Mouse (Mus musculus) kidney, postnatal 14 days (tissue): ENCODE data around the gene Ndn.

Experiments
- DNase-seq: peaks from one replicate; pipeline ENCODE4 v3.0.0; 2022; ENCODE audit warnings: mixed read lengths

Ndn gene

DNA sequence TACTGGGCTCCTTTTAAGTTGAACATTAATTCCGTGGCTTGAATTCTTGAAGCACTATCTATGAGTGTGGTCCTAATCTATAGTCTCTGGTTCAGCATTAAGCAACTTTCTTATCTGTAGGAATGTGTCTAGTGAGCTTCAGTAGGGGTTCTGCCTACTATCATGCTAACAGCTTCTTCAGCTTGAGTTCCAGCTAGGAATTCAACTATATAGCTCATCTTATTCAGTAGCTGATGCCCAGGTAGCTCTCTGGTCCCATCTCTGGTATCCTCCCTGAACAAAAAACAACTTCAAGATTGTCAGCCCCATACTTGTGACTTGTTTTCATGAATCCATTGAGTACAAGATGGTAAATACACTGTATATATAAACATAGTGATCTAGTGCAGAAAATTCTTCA lies at the start of gene Ndn:
Gene Ndn (plus strand): TSS at position 301 of the 400 bp plus-strand sequence.
- DNase-seq, result no peak

DNA sequence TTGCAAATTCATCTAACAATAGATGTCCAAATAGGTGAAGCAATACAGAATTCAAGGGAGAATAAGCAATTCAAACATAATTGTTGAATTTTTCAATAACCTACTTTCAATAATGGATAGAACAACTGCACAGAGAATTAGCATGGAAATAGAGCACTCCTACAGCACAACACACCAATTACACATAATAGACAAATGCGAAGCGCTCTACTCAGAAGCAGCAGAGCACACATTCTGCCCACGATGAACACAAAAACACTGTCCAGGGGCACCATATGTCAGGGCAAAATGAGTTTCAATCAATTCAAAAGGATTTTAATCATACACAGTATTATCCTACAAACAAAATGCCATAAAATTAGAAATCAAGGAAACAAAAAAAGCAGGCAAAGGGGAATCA lies 43.9 kb upstream of the Ndn start:
- DNase-seq, result no peak

DNA sequence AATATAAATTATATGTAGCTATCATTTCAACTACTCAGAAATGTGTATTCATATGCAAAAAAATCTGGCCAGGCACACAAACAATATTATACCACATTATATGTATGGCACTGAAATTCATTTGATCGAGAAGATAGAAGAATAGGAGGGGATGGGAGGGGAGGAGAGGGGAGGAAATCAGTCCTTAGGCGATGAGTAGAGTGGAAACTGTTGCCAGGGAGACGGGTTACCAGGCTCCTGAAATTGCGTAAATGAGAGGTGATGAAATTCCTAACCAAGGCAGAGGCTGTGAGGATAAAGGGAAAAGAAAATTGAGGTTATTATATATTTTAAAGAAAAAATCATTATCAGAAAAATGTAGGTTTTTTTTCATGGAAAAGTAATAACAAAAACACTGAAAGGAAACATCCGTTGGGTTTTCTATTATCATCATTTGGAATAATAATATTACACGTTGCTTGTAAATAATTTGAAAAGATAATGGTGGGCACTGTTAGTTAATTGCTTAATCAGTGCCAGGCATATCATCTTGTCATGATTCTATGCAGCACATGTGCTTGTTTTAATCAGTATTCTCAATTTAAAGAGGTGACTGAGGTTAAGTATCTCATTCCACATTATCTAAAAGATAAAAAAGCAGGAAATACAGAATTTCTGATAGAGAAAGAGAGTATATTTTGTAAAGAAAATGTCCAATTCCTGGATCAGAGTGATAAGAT lies 39.3 kb upstream of the Ndn start:
- DNase-seq, result no peak

DNA sequence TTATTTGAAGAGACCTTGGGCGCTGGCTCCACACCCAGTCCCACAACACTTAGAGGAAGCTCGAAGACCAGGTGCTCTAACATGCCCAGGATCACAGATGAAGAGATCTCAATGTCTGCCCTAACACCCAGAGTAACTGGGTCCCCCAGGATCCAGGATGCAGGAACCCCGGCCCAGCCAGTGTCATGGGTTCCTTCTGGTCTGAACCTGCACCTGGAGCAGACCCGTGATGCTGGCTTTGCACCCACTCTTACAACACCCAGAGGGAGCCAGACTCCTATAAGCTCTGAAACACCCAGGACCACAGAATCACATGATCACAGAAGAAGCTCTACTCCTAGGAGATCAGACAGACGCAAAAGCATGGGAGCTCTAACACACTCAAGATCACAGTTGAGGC lies 29.6 kb upstream of the Ndn start:
- no peak for DNase-seq

DNA sequence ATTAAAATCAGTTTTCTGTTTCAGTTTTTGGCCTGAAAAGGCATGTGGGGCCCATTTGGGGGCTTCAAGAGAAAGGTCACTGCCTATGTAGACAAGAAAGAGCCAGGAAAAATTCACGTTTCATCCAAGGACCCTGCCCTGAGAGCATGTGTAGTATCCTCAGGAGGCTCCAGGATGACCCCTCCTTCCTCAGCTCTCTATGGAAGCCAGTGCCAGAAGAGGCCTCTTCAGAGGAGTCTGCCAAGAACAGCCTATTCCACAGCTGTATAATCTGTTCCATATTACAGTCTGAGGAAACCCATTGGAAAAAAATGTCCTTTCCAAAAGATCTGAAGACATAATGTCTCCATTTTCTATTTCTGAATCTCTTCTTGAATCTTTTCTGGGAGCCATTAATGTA lies 958 bp upstream of the Ndn start:
- no peak for DNase-seq

DNA sequence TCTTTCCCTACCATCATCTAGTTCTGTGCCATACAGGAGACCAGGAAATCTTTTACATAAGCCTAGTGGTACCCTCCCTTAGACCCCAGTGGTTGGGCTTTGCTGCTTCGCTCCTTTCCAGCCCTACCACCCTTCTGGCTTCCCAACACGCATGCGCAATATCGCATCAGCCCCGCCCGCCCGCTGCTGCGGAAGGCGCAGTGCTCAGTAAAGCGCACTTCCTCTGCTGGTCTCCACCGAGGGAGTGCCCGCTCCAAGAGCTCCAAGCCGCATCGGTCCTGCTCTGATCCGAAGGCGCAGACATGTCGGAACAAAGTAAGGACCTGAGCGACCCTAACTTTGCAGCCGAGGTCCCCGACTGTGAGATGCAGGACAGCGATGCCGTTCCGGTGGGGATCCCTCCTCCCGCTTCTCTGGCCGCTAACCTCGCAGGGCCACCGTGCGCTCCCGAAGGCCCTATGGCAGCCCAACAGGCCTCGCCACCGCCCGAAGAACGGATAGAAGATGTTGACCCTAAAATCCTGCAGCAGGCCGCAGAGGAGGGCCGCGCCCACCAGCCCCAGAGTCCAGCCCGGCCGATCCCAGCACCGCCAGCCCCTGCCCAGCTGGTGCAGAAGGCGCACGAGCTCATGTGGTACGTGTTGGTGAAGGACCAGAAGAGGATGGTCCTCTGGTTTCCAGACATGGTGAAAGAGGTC lies 1.9 kb downstream of the Ndn start:
- DNase-seq, result peak; percentile 68

DNA sequence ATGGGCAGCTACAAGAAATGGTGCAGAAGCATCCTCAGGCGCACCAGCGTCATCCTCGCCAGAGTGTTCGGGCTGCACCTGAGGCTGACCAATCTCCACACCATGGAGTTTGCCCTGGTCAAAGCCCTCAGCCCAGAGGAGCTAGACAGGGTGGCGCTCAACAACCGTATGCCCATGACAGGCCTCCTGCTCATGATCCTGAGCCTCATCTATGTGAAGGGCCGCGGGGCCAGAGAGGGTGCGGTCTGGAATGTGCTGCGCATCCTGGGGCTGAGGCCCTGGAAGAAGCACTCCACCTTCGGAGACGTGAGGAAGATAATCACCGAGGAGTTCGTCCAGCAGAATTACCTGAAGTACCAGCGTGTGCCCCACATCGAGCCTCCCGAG lies 2.4 kb downstream of the Ndn start:
- peak; percentile 2 for DNase-seq

DNA sequence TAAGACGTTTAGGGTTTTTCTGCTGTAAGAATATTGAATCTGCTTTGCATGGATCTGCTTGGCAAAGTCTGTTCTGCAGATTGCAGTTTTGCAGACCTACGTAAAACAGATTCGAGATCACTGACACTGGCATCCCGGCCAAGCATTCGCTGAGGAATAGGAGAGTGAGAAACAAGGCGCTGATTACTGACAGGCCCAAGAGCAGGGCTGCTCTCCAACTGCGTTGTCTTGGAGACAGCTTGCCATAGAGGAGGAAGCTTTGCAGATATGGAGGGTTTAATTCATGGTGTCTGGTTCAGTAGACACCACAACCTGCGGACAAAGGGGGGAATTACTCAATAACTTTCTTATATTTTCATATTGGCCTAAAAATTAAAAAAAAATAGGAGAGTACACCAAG lies 4.9 kb downstream of the Ndn start:
- DNase-seq, result no peak

DNA sequence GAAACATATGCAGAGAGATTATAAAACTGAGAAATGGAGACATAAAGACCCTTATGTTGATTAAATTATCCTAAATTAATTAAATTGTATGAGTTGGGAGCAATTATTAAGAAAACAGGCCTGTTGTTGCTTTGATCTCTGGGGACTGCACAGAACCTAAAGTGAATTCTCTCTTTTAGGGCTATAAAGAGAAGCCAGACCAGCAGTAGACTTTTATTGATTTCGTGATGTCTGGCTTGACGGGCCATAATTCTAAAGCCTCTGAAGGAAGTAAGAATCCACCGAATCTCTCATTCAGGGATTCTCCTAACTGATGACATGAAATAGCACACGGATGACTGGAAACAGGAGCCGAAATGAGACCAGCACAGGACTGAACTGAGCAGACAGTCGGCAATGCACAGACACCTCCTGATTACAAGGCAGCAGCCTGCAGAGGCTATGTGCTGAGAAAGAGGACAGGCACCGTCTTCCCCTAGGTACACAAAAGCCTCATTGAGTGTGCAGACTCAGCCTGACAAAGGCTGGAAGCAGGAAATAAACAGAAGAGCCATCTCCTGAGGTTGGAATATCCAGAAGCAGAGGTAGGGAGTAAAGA lies 18.8 kb downstream of the Ndn start:
- no peak for DNase-seq

DNA sequence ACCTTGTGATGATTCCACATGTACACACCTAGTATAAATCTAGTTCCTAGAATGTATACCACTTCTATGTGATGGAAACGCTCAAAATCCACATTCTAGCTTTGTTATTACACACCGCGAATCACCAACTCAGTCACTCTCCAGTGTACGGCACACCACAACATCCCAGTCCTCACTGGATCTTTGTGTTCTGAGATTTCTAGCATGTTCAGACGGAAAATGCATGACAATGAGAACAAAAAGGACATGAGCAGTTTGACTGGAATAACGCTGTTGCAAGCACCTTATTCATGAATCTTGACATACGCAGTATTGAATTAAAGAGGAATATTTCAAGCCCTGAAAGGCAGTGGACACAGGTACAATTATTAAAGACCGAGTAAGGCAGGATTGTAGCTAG lies 20.4 kb downstream of the Ndn start:
- DNase-seq, result no peak

DNA sequence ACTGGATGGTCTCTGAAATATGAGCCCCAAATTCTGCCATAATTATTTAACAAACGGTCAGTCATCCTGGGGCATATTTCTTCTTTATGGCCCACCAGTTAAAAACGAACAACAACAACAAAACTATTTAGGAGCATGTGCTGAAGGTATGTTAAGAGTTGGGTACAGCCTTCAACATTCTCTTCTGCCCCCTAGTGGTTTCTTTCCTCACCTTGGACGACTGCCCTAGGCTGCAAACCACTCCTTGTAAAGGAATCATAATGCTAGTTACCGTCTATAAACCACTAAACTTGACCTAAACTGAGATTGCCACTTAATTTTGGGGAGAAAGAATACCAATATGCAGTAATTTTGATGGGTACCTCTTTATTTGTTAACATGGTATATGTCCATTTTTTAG lies 29.3 kb downstream of the Ndn start:
- DNase-seq, result no peak

DNA sequence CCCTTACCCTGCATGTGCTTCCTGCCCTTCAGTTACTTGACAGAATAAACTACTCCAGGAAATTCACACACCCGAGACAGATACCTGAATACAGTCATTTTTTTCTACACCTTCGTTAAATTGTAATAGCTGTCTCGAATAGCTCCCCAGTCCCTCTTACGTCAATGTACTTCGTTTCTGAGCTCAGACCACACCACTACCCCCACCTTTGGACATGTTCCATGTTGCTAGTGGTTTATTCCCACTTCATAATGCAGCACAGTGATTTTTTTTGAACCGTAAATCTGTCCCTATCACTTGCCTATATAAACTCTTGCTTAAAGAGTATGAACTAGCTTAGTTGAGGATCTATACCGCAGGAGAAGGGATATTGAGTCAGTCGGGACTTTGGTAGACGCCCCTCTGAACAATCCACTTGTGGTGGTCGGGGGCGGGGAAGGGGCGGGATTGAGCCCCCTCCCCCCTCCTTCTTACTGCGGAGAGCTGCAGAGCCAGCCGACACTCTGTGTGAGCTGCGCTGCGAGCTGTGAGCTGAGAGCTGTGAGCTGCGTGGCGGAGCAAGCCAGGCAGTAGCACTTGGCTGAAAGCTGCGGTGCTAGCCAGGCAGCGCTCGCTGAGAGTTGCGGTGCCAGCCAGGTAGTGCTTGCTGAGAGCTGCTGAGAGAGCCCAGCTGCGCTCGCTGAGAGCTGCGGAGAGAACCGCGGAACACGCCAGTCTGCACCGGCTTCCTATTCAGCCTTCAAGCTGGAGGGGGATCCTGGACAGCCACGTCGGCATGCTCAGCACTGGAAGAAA lies 30.3 kb downstream of the Ndn start, which contains the start of gene Magel2:
Gene Magel2 (plus strand): TSS at position 501 of the 795 bp plus-strand sequence.
- DNase-seq, result no peak

DNA sequence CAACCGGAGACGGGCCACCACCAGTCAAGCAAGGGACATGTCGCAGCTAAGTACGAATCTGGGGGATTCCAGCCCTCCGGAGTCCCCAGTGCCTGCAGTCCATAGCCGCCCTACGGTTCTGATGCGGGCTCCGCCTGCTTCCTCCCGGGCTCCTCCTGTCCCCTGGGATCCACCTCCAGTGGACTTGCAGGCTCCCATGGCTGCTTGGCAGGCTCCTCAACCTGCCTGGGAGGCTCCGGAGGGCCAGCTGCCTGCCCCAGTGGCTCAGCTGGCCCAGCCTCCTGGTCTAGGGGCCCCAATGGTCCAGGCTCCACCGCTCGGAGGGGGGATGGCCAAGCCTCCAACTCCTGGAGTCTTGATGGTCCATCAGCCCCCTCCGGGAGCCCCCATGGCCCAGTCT lies 30.9 kb downstream of the Ndn start:
- no peak for DNase-seq

DNA sequence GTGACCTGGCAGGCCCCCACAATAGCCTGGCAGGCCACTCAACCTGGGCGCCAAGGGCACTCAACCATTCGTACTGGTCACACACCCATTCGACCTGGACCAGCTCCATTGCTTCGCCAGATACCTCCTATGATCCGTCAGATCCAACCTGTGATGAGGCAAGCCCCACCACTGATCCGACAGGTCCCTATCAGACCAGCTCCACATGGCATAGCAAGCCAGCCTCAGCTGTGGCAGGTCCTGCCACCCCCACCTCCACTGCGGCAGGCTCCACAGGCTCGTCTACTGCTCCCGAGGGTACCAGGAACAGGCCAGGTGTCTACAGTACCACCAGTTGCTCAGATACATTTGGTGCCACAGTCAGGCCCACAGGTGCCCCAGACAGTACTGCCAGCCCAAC lies 32.2 kb downstream of the Ndn start:
- no peak for DNase-seq

DNA sequence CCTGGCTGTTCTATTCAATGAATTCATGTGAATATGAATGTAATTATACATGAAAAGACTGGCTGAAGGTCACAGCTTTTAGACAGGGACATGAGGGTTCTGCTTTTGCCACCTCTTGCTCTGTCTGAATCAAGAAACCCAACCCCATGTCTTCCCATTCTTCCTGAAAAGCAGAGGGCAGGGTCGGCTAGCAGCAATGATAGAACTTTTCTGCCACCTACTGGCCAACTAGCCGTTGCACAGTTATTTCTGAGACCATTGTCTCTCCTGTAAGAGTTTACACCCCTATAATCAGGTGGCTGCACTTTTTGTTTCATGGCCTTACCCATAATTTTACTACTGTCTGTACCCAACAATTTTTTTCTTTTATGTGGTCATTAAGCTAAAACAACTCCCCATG lies 36.0 kb downstream of the Ndn start:
- peak; percentile 25 for DNase-seq

DNA sequence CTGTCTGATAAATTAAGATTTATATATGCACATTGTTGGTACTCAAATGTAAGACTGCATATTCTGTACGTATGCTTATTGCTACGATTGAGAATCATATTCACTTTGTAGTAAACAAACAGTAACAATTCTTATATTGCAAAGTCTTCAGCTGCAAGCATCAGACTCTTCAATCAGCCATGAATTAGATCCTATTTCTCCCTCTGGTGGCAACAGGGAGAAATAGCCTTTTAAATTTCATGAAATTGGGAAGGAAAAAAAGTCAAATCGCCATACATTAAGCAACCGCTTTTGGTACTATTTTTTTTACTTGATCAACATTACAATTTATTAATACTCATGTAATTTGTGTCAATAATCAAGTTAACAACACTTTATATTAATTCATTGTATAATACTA lies 41.9 kb downstream of the Ndn start:
- DNase-seq, result no peak

DNA sequence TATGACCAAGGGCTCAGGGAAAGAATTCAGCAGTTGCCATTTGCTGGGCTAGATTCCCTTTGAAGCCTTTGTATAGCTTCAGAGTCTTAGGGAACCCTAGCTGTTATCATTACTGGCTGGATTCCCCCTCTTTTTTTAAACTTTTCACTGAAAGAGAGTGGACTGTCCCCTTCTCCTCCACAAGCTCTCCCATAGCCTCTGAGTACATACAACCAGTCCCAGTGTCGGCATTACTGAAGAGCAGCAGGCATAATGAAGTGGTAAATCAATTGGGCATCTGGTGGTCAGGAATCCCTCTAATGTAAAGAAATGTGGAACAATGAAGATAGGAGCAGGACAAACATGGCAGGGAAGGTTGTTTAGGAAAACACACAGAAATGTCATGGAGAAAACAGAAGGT lies 45.8 kb downstream of the Ndn start:
- DNase-seq, result no peak
